Mouse (Mus musculus) limb, embryonic 12.5 days (tissue): ENCODE measurements around the gene Tacr1. TPM values are rescaled to one million over a fixed set of nuclear protein-coding genes. Genes with fewer than 3 reads are reported as not detected.
"Not testable (repeated sequence)": the region's sequence is repeated elsewhere in the genome, so short reads cannot be mapped to it uniquely, and the experiment has no call there.

Experiments used
- ATAC-seq: fragments of 200-750 bp; cut with Nextera tagmentation; 2 replicates; pipeline ENCODE4 v1.8.0; 2017; ENCODE audit warnings: low read depth, moderate TSS enrichment; ENCODE audit not compliant: insufficient number of reproducible peaks, insufficient read depth, low FRiP score, low TSS enrichment
- H3K27ac ChIP-seq: fragments of 300-500 bp; sonication (generic); 2 replicates; pipeline ENCODE4 v1.5.1; 2016; ENCODE audit warnings: mild to moderate bottlenecking, moderate library complexity
- H3K27me3 ChIP-seq: fragments of 300-500 bp; sonication (generic); 2 replicates; pipeline ENCODE4 v1.6.1; 2016; ENCODE audit warnings: mild to moderate bottlenecking, moderate library complexity
- H3K36me3 ChIP-seq: fragments of 300-500 bp; sonication (generic); 2 replicates; pipeline ENCODE4 v1.6.1; 2016; ENCODE audit warnings: mild to moderate bottlenecking, moderate library complexity
- H3K4me1 ChIP-seq: fragments of 300-500 bp; sonication (generic); replicated peaks from 2 replicates; pipeline ENCODE4 v1.6.1; 2016
- H3K4me2 ChIP-seq: fragments of 300-500 bp; sonication (generic); 2 replicates; pipeline ENCODE4 v1.6.1; 2016; ENCODE audit warnings: mild to moderate bottlenecking, moderate library complexity
- H3K4me3 ChIP-seq: fragments of 300-500 bp; sonication (generic); replicated peaks from 2 replicates; pipeline ENCODE4 v1.5.1; 2016; ENCODE audit warnings: mild to moderate bottlenecking
- H3K9ac ChIP-seq: fragments of 300-500 bp; sonication (generic); replicated peaks from 2 replicates; pipeline ENCODE4 v1.6.1; 2016; ENCODE audit warnings: mild to moderate bottlenecking, moderate library complexity
- H3K9me3 ChIP-seq: fragments of 300-500 bp; sonication (generic); 2 replicates; pipeline ENCODE4 v1.6.1; 2016; ENCODE audit warnings: mild to moderate bottlenecking, moderate library complexity
- WGBS: fragments of 180-500 bp; shearing (Covaris S2); methylation state at CpG from one replicate; pipeline ENCODE4 v1.1.7; 2016; 5-methylcytosine and 5-hydroxymethylcytosine counted together
- polyA plus RNA-seq: library from polyadenylated mRNA; unstranded; fragments of >200 nt; fragmentation: Nextera tagmentation; extraction: Ambion mirVana; gene quantifications from 2 replicates; pipeline ENCODE4 v1.2.1, GENCODE M21; 2016

Tacr1 gene
- 0.18 TPM in 2 replicates for polyA plus RNA-seq

DNA sequence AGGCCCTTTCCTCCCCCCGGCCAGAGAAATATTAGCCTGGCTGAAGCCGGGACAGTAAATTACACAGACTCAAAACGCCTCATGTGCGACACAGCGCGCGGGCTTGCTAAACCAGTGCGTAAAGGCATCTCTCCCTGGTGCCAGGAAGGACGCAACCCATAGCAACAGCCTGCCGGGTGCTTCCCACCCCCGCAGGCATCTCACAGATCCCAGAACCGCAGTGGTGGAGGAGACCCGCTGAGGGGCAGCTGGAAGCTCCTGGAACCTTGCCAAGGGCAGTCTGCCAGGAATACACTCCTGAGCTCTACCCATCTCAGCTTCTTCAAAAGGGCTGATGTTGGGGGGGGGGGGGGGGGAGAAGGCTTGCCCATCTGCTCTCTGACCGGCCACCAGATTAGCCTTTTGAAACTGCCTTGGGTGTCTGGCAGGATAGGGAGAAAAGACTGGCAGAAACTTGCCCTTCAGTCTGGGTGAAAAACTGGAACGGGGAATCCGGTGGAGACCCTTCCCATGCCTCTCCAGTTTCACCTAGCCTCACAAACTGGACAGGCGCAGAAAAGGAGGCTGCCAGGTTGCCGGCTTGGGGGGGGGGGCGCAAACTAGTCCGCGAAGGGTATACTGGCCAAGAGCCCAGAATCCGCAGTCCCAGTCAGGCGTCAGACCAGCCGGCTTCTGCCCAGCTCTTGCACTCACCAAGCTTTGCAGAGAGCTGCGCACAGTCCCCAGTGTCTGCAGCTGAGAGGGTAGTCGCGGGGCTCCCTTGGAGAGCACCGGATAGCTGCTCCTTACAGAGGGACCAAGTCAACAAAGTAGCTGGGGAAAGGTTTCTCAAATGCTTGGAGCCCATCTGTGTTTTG lies at the start of gene Tacr1:
TSS of gene Tacr1 (plus strand) at position 740 of the 857 bp plus-strand sequence.
- H3K9me3 ChIP-seq: no peaks in the 10 kb centered on the region
- peak; percentile 77; the same call in 1 of the 2 replicates for ATAC-seq
- no peak within 1 kb of the TSS for H3K27ac ChIP-seq
- under 1% methylated on average over 28 of the region's 28 CpGs for WGBS
- no peak within 1 kb of the TSS for H3K9ac ChIP-seq
- no peaks in the 10 kb centered on the region for H3K36me3 ChIP-seq
- H3K4me2 ChIP-seq: peak within 1 kb of the TSS; percentile 61
- peaks cover 66% of the 10 kb centered on the region for H3K27me3 ChIP-seq
- peaks cover 18% of the 10 kb centered on the region for H3K4me1 ChIP-seq
- peak within 1 kb of the TSS; percentile 32 for H3K4me3 ChIP-seq

DNA sequence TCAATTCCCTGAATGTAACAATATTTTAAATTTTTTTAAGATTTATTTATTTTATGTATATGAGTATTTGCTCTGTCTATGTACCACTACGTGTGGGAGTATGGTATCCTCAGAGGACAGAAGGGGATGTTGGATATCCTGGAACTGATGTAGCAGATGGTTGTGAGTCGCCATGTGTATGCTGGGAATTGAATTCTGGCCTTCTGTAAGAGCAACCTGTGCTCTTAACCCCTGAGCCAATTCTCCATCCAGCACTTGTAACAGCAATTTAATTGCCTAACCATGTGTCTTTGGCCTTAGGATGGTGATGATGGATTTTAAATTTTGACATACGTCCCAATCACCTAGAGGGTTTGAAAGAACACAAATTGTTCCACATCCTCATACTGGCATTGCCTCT lies 26.0 kb upstream of the Tacr1 start:
- no peaks in the 10 kb centered on the region for H3K36me3 ChIP-seq
- ATAC-seq: no peak
- 0 out of 2 replicates have a peak, but pooled peaks cover 3% of the 10 kb centered on the region for H3K27me3 ChIP-seq
- no peak overlapping the region for H3K9ac ChIP-seq
- H3K4me1 ChIP-seq: no peaks in the 10 kb centered on the region
- no peaks in the 10 kb centered on the region for H3K9me3 ChIP-seq
- WGBS: 85% methylated on average over 3 of the region's 3 CpGs
- no peak overlapping the region for H3K4me2 ChIP-seq
- H3K27ac ChIP-seq: no peak overlapping the region
- no peak overlapping the region for H3K4me3 ChIP-seq

DNA sequence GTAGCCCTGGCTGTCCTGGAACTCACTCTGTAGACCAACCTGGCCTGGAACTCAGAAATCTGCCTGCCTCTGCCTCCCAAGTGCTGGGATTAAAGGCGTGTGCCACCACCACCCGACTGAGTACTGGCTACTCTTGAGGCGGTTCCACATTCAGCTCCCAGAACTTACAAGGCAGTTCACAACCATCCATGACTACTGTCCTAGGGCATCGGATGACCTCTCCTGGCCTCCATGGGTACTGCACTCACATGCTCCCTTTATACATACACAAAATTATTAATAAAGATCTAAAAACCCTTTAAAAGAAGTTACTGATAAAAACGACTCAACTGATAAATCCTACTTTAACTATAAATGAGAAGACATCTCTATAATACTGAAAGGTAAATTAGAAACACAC lies 18.6 kb upstream of the Tacr1 start:
- Histone ChIP-seq H3K9ac (no peak overlapping the region), H3K4me3 (no peak overlapping the region), H3K4me2 (no peak overlapping the region), H3K4me1 (no peaks in the 10 kb centered on the region), H3K9me3 (0 out of 2 replicates have a peak, but pooled peaks cover 3% of the 10 kb centered on the region), H3K36me3 (no peaks in the 10 kb centered on the region), H3K27me3 (no peaks in the 10 kb centered on the region), H3K27ac (no peak overlapping the region)
- WGBS: 88% methylated on average over 5 of the region's 5 CpGs
- no peak for ATAC-seq

DNA sequence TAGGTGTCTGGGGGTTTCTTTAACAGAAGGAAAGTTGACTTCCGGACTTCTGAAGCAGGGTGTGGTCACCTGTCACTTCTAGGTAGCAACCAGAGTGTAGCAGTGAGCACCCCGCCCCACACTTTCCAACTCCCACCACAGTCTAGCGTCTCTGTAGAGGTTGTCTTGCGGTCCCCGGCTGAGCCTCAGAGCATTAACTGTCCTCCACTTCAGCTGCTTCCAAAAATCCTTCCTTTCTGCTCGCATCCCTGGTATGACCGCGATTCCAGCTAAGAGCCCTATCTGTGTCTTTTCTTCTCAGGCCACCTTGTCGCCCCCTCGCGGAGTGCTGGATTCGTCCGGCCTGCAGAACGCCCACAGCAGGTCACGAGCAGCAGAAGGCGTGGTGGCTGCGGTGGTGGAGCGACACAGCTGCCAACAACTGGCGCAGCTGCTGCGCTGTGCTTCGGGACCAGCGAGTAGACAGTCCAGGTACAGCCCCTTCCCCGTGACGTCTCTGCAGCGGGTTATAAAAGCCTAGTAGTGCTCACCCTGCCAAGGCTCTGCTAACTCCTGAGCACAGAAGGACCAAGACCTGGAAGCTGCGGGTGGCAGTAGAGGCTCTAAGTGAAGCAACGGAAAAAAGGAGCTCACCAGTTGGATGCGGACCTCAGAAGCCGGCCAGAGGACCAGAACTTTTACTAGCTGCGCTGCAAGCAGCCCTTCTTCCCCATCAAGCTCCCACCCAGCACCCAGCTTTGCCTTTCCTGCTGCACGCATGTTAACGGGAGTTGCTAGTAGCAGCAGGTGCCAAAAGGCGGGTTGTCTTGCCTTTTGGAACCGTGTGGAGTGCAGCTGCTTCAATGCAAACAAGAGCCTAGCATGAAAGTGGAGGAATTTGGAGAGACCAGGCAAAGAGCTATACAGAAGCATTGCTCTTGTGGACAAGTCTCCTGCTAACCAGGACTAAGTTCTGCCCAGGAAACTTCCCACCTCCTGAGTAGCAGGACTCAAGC lies 664 bp downstream of the Tacr1 start:
- Histone ChIP-seq H3K36me3 (no peaks in the 10 kb centered on the region), H3K9ac (no peak overlapping the region), H3K27ac (no peak overlapping the region), H3K27me3 (peaks cover 66% of the 10 kb centered on the region), H3K4me2 (peak overlapping the region; percentile 61), H3K9me3 (no peaks in the 10 kb centered on the region), H3K4me1 (peaks cover 18% of the 10 kb centered on the region), H3K4me3 (peak overlapping the region; percentile 32)
- 3% methylated on average over 34 of the region's 34 CpGs for WGBS
- 0 out of 2 replicates have a peak, but pooled peaks have one; percentile 64 for ATAC-seq

DNA sequence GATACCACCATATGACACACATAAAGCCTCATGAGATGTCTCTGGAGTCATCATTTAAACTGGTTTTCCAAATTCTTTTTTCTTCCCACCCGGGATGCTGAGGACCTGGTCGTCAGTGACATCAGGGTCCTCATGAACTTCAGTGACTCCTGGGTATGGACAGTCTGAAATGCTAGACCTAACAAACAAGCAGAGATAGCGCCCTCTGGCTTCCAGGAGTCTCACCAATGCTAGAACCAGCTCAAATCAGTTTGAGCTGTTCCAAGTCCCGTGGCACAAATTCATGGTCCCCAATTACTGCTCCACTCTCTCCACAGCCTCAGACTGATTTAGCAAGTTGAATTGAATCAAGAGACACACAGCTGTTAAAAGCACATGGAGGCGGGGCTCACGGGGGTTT lies 16.2 kb downstream of the Tacr1 start:
- Histone ChIP-seq H3K27ac (no peak overlapping the region), H3K4me2 (no peak overlapping the region), H3K4me1 (no peaks in the 10 kb centered on the region), H3K4me3 (no peak overlapping the region), H3K9me3 (no peaks in the 10 kb centered on the region), H3K36me3 (no peaks in the 10 kb centered on the region), H3K27me3 (0 out of 2 replicates have a peak, but pooled peaks cover 2% of the 10 kb centered on the region), H3K9ac (no peak overlapping the region)
- 61% methylated on average over 6 of the region's 6 CpGs for WGBS
- ATAC-seq: no peak

DNA sequence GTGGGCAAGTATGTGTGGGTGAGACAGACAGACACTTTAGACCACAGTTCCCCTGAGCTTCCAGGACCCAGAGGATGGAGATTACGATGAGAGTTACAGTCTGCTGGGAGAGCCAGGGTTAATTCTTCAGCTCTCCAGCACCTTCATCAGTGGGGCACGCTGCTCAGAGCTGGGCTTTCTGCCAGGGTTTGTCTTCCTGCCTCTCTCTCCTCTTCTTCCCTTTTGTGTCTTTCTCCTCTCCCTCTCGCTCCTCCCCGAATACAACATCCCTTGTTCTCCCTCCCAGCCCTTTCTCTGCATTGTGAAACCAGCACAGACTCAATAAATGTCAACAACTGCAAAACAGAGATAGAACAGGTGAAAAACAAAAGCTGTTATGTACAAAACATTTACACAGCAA lies 18.1 kb downstream of the Tacr1 start:
- H3K4me3 ChIP-seq: no peak overlapping the region
- ATAC-seq: no peak
- H3K9me3 ChIP-seq: no peaks in the 10 kb centered on the region; the same call in 1 of the 2 replicates
- no peak overlapping the region for H3K4me2 ChIP-seq
- H3K4me1 ChIP-seq: no peaks in the 10 kb centered on the region
- H3K36me3 ChIP-seq: no peaks in the 10 kb centered on the region
- H3K27ac ChIP-seq: no peak overlapping the region
- 57% methylated on average over 4 of the region's 4 CpGs for WGBS
- no peak overlapping the region for H3K9ac ChIP-seq
- no peaks in the 10 kb centered on the region for H3K27me3 ChIP-seq

DNA sequence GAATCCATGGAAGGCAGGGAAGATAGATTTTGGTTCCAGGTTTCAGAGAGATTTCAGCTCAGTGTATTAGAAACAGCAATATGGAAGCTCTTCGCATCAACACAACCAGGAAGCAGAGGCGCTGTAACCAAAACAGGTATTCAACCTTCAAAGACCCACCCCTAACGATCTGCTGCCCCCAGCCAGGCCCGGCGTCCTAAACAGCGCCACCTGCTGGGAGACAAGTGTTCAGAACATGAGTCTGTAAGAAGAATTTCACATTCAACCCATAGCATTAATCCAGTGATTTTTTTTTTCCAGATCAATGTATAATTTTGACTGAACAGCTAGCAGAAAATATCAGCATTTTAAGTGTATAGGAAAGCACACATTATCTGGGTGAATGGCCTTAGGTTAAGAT lies 26.8 kb downstream of the Tacr1 start:
- no peaks in the 10 kb centered on the region; the same call in 1 of the 2 replicates for H3K27me3 ChIP-seq
- H3K27ac ChIP-seq: no peak overlapping the region
- no peak overlapping the region for H3K4me3 ChIP-seq
- no peak overlapping the region for H3K4me2 ChIP-seq
- WGBS: 55% methylated on average over 6 of the region's 6 CpGs
- H3K36me3 ChIP-seq: no peaks in the 10 kb centered on the region
- ATAC-seq: no peak
- no peaks in the 10 kb centered on the region for H3K4me1 ChIP-seq
- no peak overlapping the region for H3K9ac ChIP-seq
- H3K9me3 ChIP-seq: peaks cover 4% of the 10 kb centered on the region; the same call in 1 of the 2 replicates

DNA sequence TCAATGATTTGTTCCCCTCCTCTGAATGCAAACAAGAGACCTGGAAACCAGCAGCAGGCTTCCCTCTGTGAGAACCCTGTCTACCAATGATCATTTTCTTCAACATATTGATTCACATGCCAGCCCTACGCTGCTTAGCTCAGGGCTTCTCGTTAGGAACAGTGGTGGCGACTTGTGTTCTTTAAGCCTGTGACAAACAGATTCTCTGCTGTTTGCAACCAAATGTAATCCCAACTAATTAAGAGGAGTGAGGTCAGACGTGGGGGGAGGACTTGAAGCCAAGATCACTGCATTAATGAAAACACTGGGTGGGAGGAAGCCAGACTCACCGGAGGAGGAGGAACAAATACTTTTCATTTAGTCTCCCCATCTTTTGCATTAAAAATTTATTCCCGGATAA lies 27.6 kb downstream of the Tacr1 start:
- ATAC-seq: no peak
- Histone ChIP-seq H3K9ac (no peak overlapping the region), H3K36me3 (no peaks in the 10 kb centered on the region), H3K4me3 (no peak overlapping the region), H3K27ac (no peak overlapping the region), H3K9me3 (peaks cover 4% of the 10 kb centered on the region; the same call in 1 of the 2 replicates), H3K4me1 (no peaks in the 10 kb centered on the region), H3K27me3 (no peaks in the 10 kb centered on the region; the same call in 1 of the 2 replicates), H3K4me2 (no peak overlapping the region)
- WGBS: 62% methylated on average over 6 of the region's 6 CpGs

DNA sequence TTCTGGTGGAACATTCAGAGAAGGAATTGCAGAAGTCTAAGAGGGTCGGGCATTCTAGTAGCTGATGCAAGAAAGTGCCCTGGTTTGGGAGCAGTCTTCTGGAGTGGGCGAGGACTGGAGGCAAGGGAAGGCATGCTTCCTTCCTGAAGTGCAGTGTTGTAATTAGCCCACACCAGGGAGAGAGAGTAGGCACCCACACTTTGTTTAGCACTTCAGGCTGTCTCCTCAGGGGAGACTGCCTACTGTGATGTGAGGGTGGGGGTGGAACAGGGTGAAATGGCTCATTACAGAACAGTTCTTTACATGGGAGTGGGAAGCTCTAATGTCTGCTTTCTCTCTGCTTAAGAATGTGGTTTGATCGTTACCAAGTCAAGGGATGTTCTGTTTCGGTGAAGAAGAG lies 35.0 kb downstream of the Tacr1 start:
- H3K4me2 ChIP-seq: no peak overlapping the region
- no peaks in the 10 kb centered on the region for H3K36me3 ChIP-seq
- H3K4me3 ChIP-seq: no peak overlapping the region
- 61% methylated on average over 4 of the region's 4 CpGs for WGBS
- peaks cover 3% of the 10 kb centered on the region; the same call in 1 of the 2 replicates for H3K27me3 ChIP-seq
- H3K9me3 ChIP-seq: no peaks in the 10 kb centered on the region
- no peak overlapping the region for H3K27ac ChIP-seq
- H3K9ac ChIP-seq: no peak overlapping the region
- no peaks in the 10 kb centered on the region; the same call in 1 of the 2 replicates for H3K4me1 ChIP-seq
- ATAC-seq: no peak

DNA sequence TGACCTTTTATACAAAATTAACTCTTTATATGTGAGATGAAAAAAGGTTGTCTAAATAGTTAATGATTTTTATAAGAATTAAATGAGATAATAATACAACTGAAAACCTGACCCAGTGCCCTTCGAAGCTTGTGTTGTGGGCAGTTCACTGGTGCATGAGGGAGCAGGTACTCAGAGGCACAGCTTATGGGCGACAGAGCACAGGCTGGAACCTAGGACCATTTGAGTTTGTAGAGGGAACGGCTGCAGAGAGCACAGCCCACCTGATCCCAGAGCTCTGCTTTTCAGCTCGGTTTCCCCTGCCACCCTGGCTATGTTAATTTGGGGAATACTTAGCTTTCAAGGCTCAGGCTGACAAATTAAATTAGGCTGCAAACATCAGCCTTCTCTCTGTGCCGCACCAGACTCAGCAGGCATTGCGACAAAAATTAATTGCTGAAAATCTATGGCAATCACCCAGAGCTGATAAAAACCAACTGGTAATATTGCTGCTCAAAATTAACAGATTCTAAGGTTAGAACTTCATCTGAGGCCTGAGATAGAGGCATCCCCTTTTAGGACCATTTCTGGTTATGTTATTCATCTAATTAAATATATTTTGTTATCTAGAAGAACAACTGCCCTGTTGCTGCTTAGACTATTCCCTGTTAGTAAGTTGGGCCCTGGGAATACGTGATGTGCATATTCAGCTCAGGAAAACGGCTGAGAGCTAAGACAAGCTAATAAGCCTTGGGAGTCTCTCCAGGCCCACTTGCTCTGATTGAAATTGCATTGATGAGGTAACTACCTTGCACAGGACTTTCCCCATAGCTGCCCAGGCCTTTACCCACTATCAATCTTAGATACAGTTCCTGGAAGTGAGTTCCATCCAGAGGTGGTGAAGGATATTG lies 50.3 kb downstream of the Tacr1 start:
- WGBS: 55% methylated on average over 8 of the region's 8 CpGs
- not testable (repeated sequence) for H3K4me3 ChIP-seq, H3K9me3 ChIP-seq, H3K36me3 ChIP-seq, ATAC-seq, H3K9ac ChIP-seq, H3K4me2 ChIP-seq, H3K27ac ChIP-seq
- Histone ChIP-seq H3K4me1 (peaks cover 25% of the 10 kb centered on the region), H3K27me3 (peaks cover 38% of the 10 kb centered on the region)
